Mouse (Mus musculus) urinary bladder, adult 18-20 months (tissue): Measurements from ENCODE around the gene Pou2f3.

Source experiments
- DNase-seq, 2 experiments: peaks; one replicate each; pipeline ENCODE4 v3.0.0; 2022; ENCODE audit warnings: low spot score in 2 of 2, mixed read lengths in 2 of 2

The Pou2f3 gene

GRCm38 (mm10) chr9:43083441-43084055 is 126.6 kb downstream of the Pou2f3 start:
- no peak for DNase-seq

- no peak for DNase-seq
These were observed 131.5 kb downstream of the Pou2f3 start for GRCm38 (mm10) chr9:43078711-43079110.

DNA sequence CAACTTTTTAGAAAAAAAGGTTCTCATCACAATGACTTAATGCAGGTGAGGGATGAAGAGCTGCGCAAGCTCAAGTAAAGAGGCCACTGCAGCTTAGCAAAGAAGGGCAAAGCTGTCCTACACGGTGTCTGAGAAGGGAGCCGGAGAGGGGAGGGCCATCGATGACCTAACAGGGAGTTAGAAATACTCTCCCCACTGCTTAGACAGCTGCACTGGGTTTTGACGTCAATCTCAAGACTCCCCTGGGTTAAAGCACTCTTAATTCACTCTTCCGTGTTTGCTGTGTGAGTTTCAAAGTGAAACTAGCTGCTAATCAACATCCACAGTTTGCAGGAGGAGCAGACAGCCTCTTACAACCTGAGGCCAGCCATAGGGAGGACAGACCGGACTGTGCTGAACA is 134.0 kb downstream of the Pou2f3 start:
- DNase-seq = no peak

GRCm38 (mm10) chr9:43074611-43075010 is 135.6 kb downstream of the Pou2f3 start:
- no peak for DNase-seq
